Mouse (Mus musculus) erythroblast, embryonic 14.5 days (primary cell): Measurements from ENCODE around the gene Rnf208.

ENCODE experiments used
- GATA1 ChIP-seq: IDR thresholded peaks from 2 replicates; pipeline ENCODE4 v1.6.1; 2012; ENCODE audit warnings: low read length, inconsistent platforms, mixed read lengths
- TAL1 ChIP-seq: IDR thresholded peaks from 3 replicates; pipeline ENCODE4 v1.6.1; 2012; ENCODE audit warnings: low read length, inconsistent platforms, mixed read lengths

- TF ChIP-seq TAL1, result no peak
- TF ChIP-seq GATA1, result no peak
Observed at GRCm38 (mm10) chr2:25214444-25214843, 27.6 kb upstream of the Rnf208 start, which contains the start of gene Stpg3.
